Mouse (Mus musculus): ENCODE measurements around the gene Fbh1. TPM values are rescaled to one million over a fixed set of nuclear protein-coding genes. Genes with fewer than 3 reads are reported as not detected.

Gene Fbh1
- total and polyA plus RNA-seq, 3 experiments: 30.2 to 46.4 (median 35.2) TPM

DNA sequence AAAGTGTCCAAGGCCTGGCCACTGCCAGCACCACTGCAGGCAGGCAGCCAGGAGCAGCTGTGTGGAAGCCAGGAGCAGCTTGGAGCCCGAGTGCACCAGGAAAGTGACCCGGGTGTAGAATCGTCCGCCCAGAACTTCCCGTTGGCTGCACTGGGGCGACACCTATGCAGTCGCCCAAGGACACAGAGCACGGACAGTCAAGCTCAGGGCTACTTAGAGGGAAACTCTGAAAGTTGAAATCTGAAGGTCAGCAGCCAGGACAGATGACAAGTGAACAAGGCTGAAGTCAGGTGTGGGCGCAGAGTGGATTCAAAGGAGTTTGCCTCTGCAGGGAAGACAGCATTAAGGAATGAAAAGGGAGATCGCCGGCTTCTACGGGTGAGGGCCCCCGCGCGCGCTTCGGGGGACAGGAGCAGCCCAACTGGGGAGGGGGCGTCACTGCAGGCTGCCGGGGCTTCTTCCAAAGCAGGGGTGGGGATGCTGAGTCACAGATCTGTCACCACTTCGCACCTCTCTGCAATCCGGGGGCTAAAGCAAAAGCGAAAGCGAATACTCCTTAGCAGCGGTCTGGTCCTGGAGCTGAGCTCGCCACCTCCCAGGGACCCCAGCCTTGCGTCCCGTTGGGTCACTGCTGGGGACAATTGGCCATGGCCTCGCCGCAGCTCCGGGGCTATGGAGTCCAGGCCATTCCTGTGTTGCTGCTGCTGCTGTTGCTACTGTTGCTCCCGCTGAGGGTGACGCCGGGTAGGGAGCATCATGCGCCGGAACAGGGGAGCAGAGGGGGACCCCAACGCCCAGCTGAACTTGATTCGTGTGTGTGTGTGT lies 72.0 kb downstream of the Fbh1 start, which contains the start of gene Il15ra (continued):
- TF ChIP-seq IRF4 (IDR thresholded peaks at IDR 0.05; ENCODE audit: low read depth, low read length): no peak; the same call in 1 of the 2 replicates
- TF ChIP-seq TBP (conservative IDR thresholded peaks at IDR 0.05; ENCODE audit: low read depth, low read length): no peak
- no peak for TF ChIP-seq SMC3 (IDR thresholded peaks at IDR 0.05; ENCODE audit: low read depth, low read length)
- TF ChIP-seq ZNF384 (IDR thresholded peaks at IDR 0.05; ENCODE audit: low read depth, low read length): no peak
- TF ChIP-seq SIN3A (IDR thresholded peaks at IDR 0.05; ENCODE audit: low read length): no peak
- no peak for TF ChIP-seq GABPA (IDR thresholded peaks at IDR 0.05; ENCODE audit: insufficient replicate concordance, low read depth, low read length)
- TF ChIP-seq POLR2A (IDR thresholded peaks at IDR 0.05; ENCODE audit: low read depth, low read length): 0 out of 2 replicates have a peak, but pooled peaks have one; percentile 20
- TF ChIP-seq POLR2AphosphoS2 (IDR thresholded peaks at IDR 0.05; ENCODE audit: low read depth, low read length): no peak
- no peak for TF ChIP-seq CHD1 (IDR thresholded peaks at IDR 0.05; ENCODE audit: low read depth, low read length)

DNA sequence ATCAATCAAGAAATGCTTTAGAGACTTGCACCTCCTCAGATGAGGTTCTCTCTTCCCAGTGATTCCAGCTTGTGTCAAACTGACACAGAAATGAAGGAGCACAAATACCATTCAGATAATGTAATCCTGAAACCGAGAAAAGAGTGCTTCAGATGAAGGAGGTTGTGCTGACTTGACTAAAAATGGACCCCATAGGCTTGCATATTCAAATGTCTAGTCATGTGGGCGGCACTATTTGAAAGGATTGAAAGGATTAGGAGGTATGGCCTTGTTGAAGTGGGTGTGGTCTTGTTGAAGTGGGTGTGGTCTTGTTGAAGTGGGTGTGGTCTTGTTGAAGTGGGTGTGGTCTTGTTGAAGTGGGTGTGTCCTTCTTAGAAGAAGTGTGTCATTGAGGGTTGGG lies 77.5 kb downstream of the Fbh1 start:
- H3K4me2 ChIP-seq (ENCODE audit: insufficient read depth, low read depth, poor library complexity, severe bottlenecking): no peak overlapping the region
- H3K36me3 ChIP-seq (replicated peaks in 1 of 2; ENCODE audit: control insufficient read depth in 1 of 2, insufficient read depth in 1 of 2, low read length in 1 of 2): no peaks in the 10 kb centered on the region
- dilution Hi-C loops (cut with MboI; ENCODE audit: extremely low pct_ligation_motif_present, extremely low pct_unique_long_range_greater_than_20kb, low sequenced_read_pairs): no loop called here
- in situ Hi-C loops (cut with MboI; ENCODE audit: low pct_ligation_motif_present, low pct_unique_long_range_greater_than_20kb, low sequenced_read_pairs): loop anchor here (25.0 kb wide), 1 partner anchor 363 kb away; no protein-coding TSS in a partner anchor
- peaks cover 0 to 3% of the 10 kb centered on the region in 2 experiments; a peak in 3 of 4 replicates for H3K4me1 ChIP-seq (ENCODE audit: control insufficient read depth in 1 of 2, insufficient read depth in 2 of 2)
- peaks cover 2% of the 10 kb centered on the region for H3K9me3 ChIP-seq (replicated peaks; ENCODE audit: low read length)
- H3K4me3 ChIP-seq (replicated peaks in 1 of 3; ENCODE audit: low read depth in 2 of 3, low read length in 2 of 3, poor library complexity in 1 of 3): no peak overlapping the region
- DNase-seq (ENCODE audit: extremely low read depth): no peak
- H3K9ac ChIP-seq (ENCODE audit: insufficient read depth, low read depth): no peak overlapping the region
- TF ChIP-seq MYC (IDR thresholded peaks at IDR 0.05; ENCODE audit: low read depth, low read length): no peak
- peak; percentile 67; the same call in 1 of the 2 replicates for TF ChIP-seq MAFK (IDR thresholded peaks at IDR 0.05; ENCODE audit: insufficient replicate concordance, low read length)
- H3K27me3 ChIP-seq (replicated peaks): peaks cover 14% of the 10 kb centered on the region
- H3K79me2 ChIP-seq (replicated peaks; ENCODE audit: control insufficient read depth, extremely low read depth, insufficient read depth, poor library complexity, severe bottlenecking): no peaks in the 10 kb centered on the region
- no peak overlapping the region for H3K27ac ChIP-seq (ENCODE audit: insufficient read depth, low read depth)

DNA sequence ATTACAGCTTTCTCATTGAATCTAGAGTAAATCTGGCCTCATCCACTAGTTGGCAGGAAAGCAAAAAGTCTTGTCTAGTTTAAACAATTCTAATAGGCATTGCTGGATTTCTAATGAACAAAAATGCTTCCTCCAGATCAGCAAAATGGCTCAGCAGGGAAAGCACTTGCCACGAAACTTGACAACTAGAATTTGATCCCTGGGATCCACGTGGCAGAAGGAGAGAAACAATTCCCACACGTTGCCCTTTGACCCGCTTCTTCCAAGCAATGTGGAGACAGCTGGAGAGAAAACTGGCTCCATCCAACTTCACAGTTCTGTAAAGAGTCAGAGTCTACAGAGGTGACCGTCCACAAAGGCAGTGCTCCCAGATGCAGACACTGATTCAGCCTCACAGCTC lies 78.4 kb downstream of the Fbh1 start:
- H3K27ac ChIP-seq (ENCODE audit: insufficient read depth, low read depth): no peak overlapping the region
- DNase-seq (ENCODE audit: extremely low read depth): no peak
- H3K9ac ChIP-seq (ENCODE audit: insufficient read depth, low read depth): no peak overlapping the region
- TF ChIP-seq MEF2A (IDR thresholded peaks at IDR 0.05; ENCODE audit: borderline replicate concordance, low read depth, low read length) (no peak), MAFK (IDR thresholded peaks at IDR 0.05; ENCODE audit: insufficient replicate concordance, low read length) (no peak), ZKSCAN1 (IDR thresholded peaks at IDR 0.05; ENCODE audit: borderline replicate concordance, low read depth, low read length) (no peak), RCOR1 (conservative IDR thresholded peaks at IDR 0.05; ENCODE audit: low read depth, low read length) (no peak), JUND (conservative IDR thresholded peaks at IDR 0.05; ENCODE audit: low read depth, low read length) (no peak), CTCF (conservative IDR thresholded peaks at IDR 0.05 in 1 of 2, IDR thresholded peaks at IDR 0.05 in 1 of 2; ENCODE audit: low read depth in 2 of 2, low read length in 2 of 2) (no peak), HCFC1 (IDR thresholded peaks at IDR 0.05; ENCODE audit: low read depth, low read length) (no peak), MYC (IDR thresholded peaks at IDR 0.05; ENCODE audit: low read depth, low read length) (no peak), TBP (conservative IDR thresholded peaks at IDR 0.05; ENCODE audit: low read depth, low read length) (no peak), MXI1 (IDR thresholded peaks at IDR 0.05; ENCODE audit: low read depth, low read length) (no peak), ETS1 (conservative IDR thresholded peaks at IDR 0.05; ENCODE audit: low read depth, low read length) (no peak), MAZ (IDR thresholded peaks at IDR 0.05; ENCODE audit: low read depth, low read length) (no peak), MAX (IDR thresholded peaks at IDR 0.05; ENCODE audit: low read length) (no peak), JUN (IDR thresholded peaks at IDR 0.05; ENCODE audit: insufficient read depth, low read depth, low read length) (no peak), PAX5 (IDR thresholded peaks at IDR 0.05; ENCODE audit: low read length) (no peak), TCF12 (IDR thresholded peaks at IDR 0.05; ENCODE audit: low read depth, low read length) (no peak), IRF4 (IDR thresholded peaks at IDR 0.05; ENCODE audit: low read depth, low read length) (no peak), CHD2 (IDR thresholded peaks at IDR 0.05; ENCODE audit: low read length) (no peak), EP300 (IDR thresholded peaks at IDR 0.05; ENCODE audit: low read length) (no peak), SIN3A (IDR thresholded peaks at IDR 0.05; ENCODE audit: low read length) (no peak)
- peaks cover 11% of the 10 kb centered on the region for H3K27me3 ChIP-seq (replicated peaks)
- H3K4me1 ChIP-seq (ENCODE audit: control insufficient read depth in 1 of 2, insufficient read depth in 2 of 2): no peaks in the 10 kb centered on the region; a peak in 1 of 4 replicates
- in situ Hi-C loops (cut with MboI; ENCODE audit: low pct_ligation_motif_present, low pct_unique_long_range_greater_than_20kb, low sequenced_read_pairs) (no loop called here), dilution Hi-C loops (cut with MboI; ENCODE audit: extremely low pct_ligation_motif_present, extremely low pct_unique_long_range_greater_than_20kb, low sequenced_read_pairs) (no loop called here)
- no peaks in the 10 kb centered on the region for H3K79me2 ChIP-seq (replicated peaks; ENCODE audit: control insufficient read depth, extremely low read depth, insufficient read depth, poor library complexity, severe bottlenecking)
- peaks cover 2% of the 10 kb centered on the region for H3K9me3 ChIP-seq (replicated peaks; ENCODE audit: low read length)
- H3K4me3 ChIP-seq (replicated peaks in 1 of 3; ENCODE audit: low read depth in 2 of 3, low read length in 2 of 3, poor library complexity in 1 of 3): no peak overlapping the region
- no peaks in the 10 kb centered on the region for H3K36me3 ChIP-seq (replicated peaks in 1 of 2; ENCODE audit: control insufficient read depth in 1 of 2, insufficient read depth in 1 of 2, low read length in 1 of 2)
- no peak overlapping the region for H3K4me2 ChIP-seq (ENCODE audit: insufficient read depth, low read depth, poor library complexity, severe bottlenecking)

All from CH12.LX (cell line).